Mouse (Mus musculus) adrenal gland, adult 18-20 months (tissue): Measurements from ENCODE around the gene Selenom. TPM values are rescaled to one million over a fixed set of nuclear protein-coding genes. Genes with fewer than 3 reads are reported as not detected.

Source experiments
- DNase-seq, 2 experiments: peaks; one replicate each; pipeline ENCODE4 v3.0.0; 2021 to 2022; ENCODE audit warnings: low spot score in 2 of 2
- total RNA-seq, 2 experiments: library from RNA; stranded (reverse); gene quantifications; 1 replicate in 1 of 2; 2 replicates in 1 of 2; pipeline ENCODE4 v1.2.3; 2021

The Selenom gene
- total RNA-seq, 2 experiments from 2014 or later: 40.1 to 43.7 TPM

GRCm38 (mm10) chr11:3547969-3548368 is 33.5 kb downstream of the Selenom start:
- no peak for DNase-seq

DNA sequence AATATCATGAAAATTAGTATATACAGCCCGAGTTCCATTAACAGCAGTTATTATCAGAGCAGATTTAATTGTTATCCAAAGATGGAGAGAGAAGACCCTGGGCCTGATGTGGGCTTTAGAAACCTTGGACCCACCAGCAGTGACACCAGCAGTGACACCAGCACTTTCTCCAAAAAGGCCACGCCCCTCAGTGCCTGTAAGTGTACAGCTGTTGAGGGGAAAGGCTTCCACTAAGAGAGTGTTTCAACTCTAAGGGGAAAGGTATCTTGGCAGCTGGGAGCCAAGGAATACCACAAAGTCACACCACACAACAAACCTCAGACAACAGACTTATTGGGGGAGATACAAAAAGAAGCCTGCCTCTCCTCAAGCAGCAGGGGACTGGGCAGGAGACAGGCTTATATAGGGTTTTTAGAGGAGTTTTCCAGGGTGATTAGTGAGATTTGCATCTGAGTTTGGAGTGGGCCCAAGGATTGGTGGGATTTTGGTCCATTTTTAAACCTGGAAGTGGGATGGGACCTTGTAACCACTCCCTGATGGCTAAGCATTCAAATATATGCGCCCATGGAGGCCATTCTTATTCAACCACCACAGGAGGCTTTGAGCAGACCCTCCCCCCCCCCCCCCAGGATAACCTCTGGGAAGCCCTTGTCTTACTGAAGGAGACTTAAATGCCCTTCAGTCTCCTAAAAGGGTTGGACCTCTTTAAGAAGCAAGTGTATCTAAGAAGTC is 34.2 kb downstream of the Selenom start:
- no peak for DNase-seq

- DNase-seq: no peak
Measured at GRCm38 (mm10) chr11:3549791-3550190, 35.3 kb downstream of the Selenom start.

GRCm38 (mm10) chr11:3554976-3555375 is 40.5 kb downstream of the Selenom start:
- no peak for DNase-seq

DNA sequence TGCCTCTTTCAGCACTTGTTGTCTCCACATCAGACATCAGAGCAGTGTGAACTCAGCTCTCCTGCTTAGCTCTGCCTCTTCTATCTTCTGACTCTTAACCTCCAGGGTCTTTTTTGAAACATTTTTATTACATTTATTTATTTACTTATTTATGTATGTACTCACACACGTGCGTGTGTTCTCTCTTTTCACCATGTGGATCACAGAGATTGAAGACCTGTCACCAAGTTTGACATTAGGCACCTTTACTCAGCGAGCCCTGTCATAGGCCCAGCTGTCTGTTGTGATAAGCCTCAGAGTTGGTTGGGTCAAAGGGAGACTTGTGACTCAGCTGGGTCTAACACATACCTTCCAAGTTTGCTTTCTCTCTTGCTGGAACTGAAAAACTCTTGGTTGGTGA is 43.4 kb downstream of the Selenom start:
- DNase-seq: no peak

- DNase-seq: no peak
Measured at GRCm38 (mm10) chr11:3560202-3560601, 45.7 kb downstream of the Selenom start.

DNA sequence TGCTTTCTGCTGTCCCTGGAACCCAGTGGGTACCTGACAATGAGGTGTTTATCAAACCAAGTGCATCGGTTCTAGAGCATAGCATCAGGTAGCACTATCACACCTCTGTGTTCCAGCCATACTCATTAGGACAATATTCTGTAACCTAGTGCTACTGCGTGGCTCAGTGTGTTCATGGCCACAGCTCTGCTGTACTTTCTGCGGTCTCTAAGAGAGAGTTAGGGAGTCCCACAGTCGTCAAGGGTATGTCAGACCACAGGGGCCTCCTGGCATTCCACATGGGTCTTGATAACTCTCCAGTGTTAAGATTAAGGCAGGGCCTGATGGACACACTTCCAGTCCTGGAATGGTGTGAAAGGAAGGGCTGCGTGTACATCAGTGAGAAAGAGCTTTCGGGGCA is 49.4 kb downstream of the Selenom start:
- no peak for DNase-seq

GRCm38 (mm10) chr11:3564451-3564850 is 50.0 kb downstream of the Selenom start:
- DNase-seq: no peak

GRCm38 (mm10) chr11:3566018-3566417 is 51.5 kb downstream of the Selenom start:
- no peak for DNase-seq

Other genes starting within 250 kb of the Selenom start
- 10 to 100 TPM; 77.1 to 94.1 TPM for gene Drg1, start 248.3 kb upstream of the Selenom start, total RNA-seq
- gene Patz1, start 225.8 kb upstream of the Selenom start, total RNA-seq: 10 to 100 TPM; 16.1 to 24.6 TPM
- 10 to 100 TPM in 1 of 2 experiments, 1 to 10 TPM in 1; 9.1 to 12.0 TPM for gene Pik3ip1, start 184.3 kb upstream of the Selenom start, total RNA-seq
- 10 to 100 TPM; 15.0 to 18.9 TPM for gene Limk2, start 105.5 kb upstream of the Selenom start, total RNA-seq
- 10 to 100 TPM; 31.9 to 35.3 TPM for gene Rnf185, start 62.3 kb upstream of the Selenom start, total RNA-seq
- gene Pla2g3, start 26.4 kb upstream of the Selenom start, total RNA-seq: under 1 TPM in 1 of 2 experiments, not detected in 1; 0.23 TPM
- under 1 TPM; 0.60 to 0.90 TPM for gene Inpp5j, start 9.9 kb upstream of the Selenom start, total RNA-seq
- gene Smtn, start 25.9 kb downstream of the Selenom start, total RNA-seq: 10 to 100 TPM; 43.8 to 52.3 TPM
- gene Morc2a, start 134.5 kb downstream of the Selenom start, total RNA-seq: 10 to 100 TPM; 31.5 to 39.8 TPM